Mouse (Mus musculus) bone marrow, adult 2 months (tissue): ENCODE data around the gene Hoxc12.

ENCODE experiments used
- CTCF ChIP-seq: fragments of 200-500 bp; IDR thresholded peaks from 2 replicates; pipeline ENCODE4 v1.5.1; 2011; ENCODE audit warnings: low read length, control low read depth; ENCODE audit not compliant: control insufficient read depth, insufficient read depth
- POLR2A ChIP-seq: fragments of 200-500 bp; IDR thresholded peaks from 2 replicates; pipeline ENCODE4 v1.6.1; 2011; ENCODE audit warnings: low read depth, mild to moderate bottlenecking, control low read depth, low read length, borderline replicate concordance; ENCODE audit not compliant: control insufficient read depth

DNA sequence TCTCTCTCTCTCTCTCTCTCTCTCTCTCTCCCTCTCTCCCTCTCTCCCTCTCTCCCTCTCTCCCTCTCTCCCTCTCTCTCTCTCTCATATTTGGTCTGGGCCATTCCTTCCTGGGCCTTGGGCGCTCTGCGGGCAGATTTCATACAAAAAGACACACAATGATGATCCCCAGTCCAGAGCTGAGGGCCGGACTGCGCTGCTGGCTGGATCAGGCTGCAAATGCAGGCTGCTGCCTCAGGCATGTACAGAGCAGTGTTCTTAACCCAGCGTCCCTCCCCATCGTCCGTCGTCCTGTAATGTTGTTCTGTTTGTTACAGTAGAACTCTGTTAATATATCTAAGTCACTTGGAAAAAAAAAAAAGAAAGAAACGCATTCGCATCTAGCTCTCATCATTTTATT lies 48.0 kb downstream of the Hoxc12 start:
- TF ChIP-seq POLR2A (no peak), CTCF (no peak)
